Mouse (Mus musculus) embryonic facial prominence, embryonic 10.5 days (tissue): Measurements from ENCODE around the gene Ing4. TPM values are rescaled to one million over a fixed set of nuclear protein-coding genes. Genes with fewer than 3 reads are reported as not detected.

Experiments
- DNase-seq: peaks from one replicate; pipeline ENCODE4 v3.0.0-alpha.2; 2017; ENCODE audit warnings: low spot score
- H3K27ac ChIP-seq: fragments of 300-500 bp; sonication (generic); replicated peaks from 2 replicates; pipeline ENCODE4 v1.5.1; 2016; ENCODE audit warnings: mild to moderate bottlenecking
- H3K27me3 ChIP-seq: fragments of 300-500 bp; sonication (generic); replicated peaks from 2 replicates; pipeline ENCODE4 v1.6.1; 2016; ENCODE audit warnings: low read depth, mild to moderate bottlenecking; ENCODE audit not compliant: poor library complexity, severe bottlenecking
- H3K36me3 ChIP-seq: fragments of 300-500 bp; sonication (generic); replicated peaks from 2 replicates; pipeline ENCODE4 v1.6.1; 2016; ENCODE audit warnings: mild to moderate bottlenecking, moderate library complexity
- H3K4me1 ChIP-seq: fragments of 300-500 bp; sonication (generic); 2 replicates; pipeline ENCODE4 v1.6.1; 2016
- H3K4me3 ChIP-seq: fragments of 300-500 bp; sonication (generic); 2 replicates; pipeline ENCODE4 v1.5.1; 2016; ENCODE audit warnings: mild to moderate bottlenecking, moderate library complexity
- H3K9me3 ChIP-seq: fragments of 300-500 bp; sonication (generic); 2 replicates; pipeline ENCODE4 v1.6.1; 2016; ENCODE audit warnings: mild to moderate bottlenecking
- WGBS: fragments of 180-500 bp; shearing (Covaris S2); methylation state at CpG from one replicate; pipeline ENCODE4 v1.1.7; 2016; 5-methylcytosine and 5-hydroxymethylcytosine counted together
- polyA plus RNA-seq: library from polyadenylated mRNA; unstranded; fragments of >200 nt; fragmentation: Nextera tagmentation; extraction: Ambion mirVana; gene quantifications from 2 replicates; pipeline ENCODE4 v1.2.1, GENCODE M21; 2016

Ing4 gene
- polyA plus RNA-seq, 1 experiment from 2014 or later: 137 TPM

- no peaks in the 10 kb centered on the region for H3K9me3 ChIP-seq
- no peak overlapping the region for H3K4me3 ChIP-seq
- DNase-seq: no peak
- H3K27ac ChIP-seq: no peak overlapping the region
- peaks cover 24% of the 10 kb centered on the region for H3K4me1 ChIP-seq
- peaks cover 24% of the 10 kb centered on the region for H3K27me3 ChIP-seq
- H3K36me3 ChIP-seq: no peaks in the 10 kb centered on the region
- 92% methylated on average over 7 of the region's 7 CpGs for WGBS
Measured at GRCm38 (mm10) chr6:125082801-125083386, 43.3 kb downstream of the Ing4 start.

GRCm38 (mm10) chr6:125084424-125084823 is 44.9 kb downstream of the Ing4 start:
- Histone ChIP-seq H3K9me3 (no peaks in the 10 kb centered on the region), H3K27ac (0 out of 2 replicates have a peak overlapping the region, but pooled peaks have one; percentile 0), H3K27me3 (peaks cover 24% of the 10 kb centered on the region), H3K36me3 (no peaks in the 10 kb centered on the region), H3K4me1 (peaks cover 39% of the 10 kb centered on the region), H3K4me3 (no peak overlapping the region)
- DNase-seq: peak; percentile 71
- WGBS: 5% methylated on average over 4 of the region's 4 CpGs

- Histone ChIP-seq H3K9me3 (no peaks in the 10 kb centered on the region), H3K4me3 (0 out of 2 replicates have a peak overlapping the region, but pooled peaks have one; percentile 46), H3K27me3 (0 out of 2 replicates have a peak, but pooled peaks cover 6% of the 10 kb centered on the region), H3K36me3 (no peaks in the 10 kb centered on the region), H3K4me1 (peaks cover 41% of the 10 kb centered on the region), H3K27ac (peak overlapping the region; percentile 94)
- WGBS: 81% methylated on average over 3 of the region's 3 CpGs
- DNase-seq: no peak
Measured at GRCm38 (mm10) chr6:125087937-125088336, 48.4 kb downstream of the Ing4 start.

- Histone ChIP-seq H3K4me1 (peaks cover 38% of the 10 kb centered on the region), H3K27me3 (no peaks in the 10 kb centered on the region), H3K27ac (peak overlapping the region; percentile 94), H3K9me3 (no peaks in the 10 kb centered on the region), H3K4me3 (peak overlapping the region; percentile 46), H3K36me3 (no peaks in the 10 kb centered on the region)
- 3% methylated on average over 20 of the region's 20 CpGs for WGBS
- peak; percentile 92 for DNase-seq
Measured at GRCm38 (mm10) chr6:125088561-125089321, 49.2 kb downstream of the Ing4 start.

GRCm38 (mm10) chr6:125089521-125090321 is 50.2 kb downstream of the Ing4 start:
- peaks cover 32% of the 10 kb centered on the region for H3K4me1 ChIP-seq
- peak; percentile 85 for DNase-seq
- WGBS: 3% methylated on average over 15 of the region's 15 CpGs
- H3K36me3 ChIP-seq: no peaks in the 10 kb centered on the region
- H3K9me3 ChIP-seq: no peaks in the 10 kb centered on the region
- H3K27ac ChIP-seq: peak overlapping the region; percentile 94
- no peaks in the 10 kb centered on the region for H3K27me3 ChIP-seq
- peak overlapping the region; percentile 46 for H3K4me3 ChIP-seq

GRCm38 (mm10) chr6:125090341-125091085 is 51.0 kb downstream of the Ing4 start:
- Histone ChIP-seq H3K4me1 (peaks cover 37% of the 10 kb centered on the region), H3K27ac (peak overlapping the region; percentile 94), H3K9me3 (no peaks in the 10 kb centered on the region), H3K27me3 (no peaks in the 10 kb centered on the region), H3K36me3 (no peaks in the 10 kb centered on the region), H3K4me3 (peak overlapping the region; percentile 46)
- 57% methylated on average over 10 of the region's 10 CpGs for WGBS
- no peak for DNase-seq

- Histone ChIP-seq H3K36me3 (0 out of 2 replicates have a peak, but pooled peaks cover 4% of the 10 kb centered on the region), H3K27me3 (no peaks in the 10 kb centered on the region), H3K4me1 (peaks cover 51% of the 10 kb centered on the region), H3K27ac (no peak overlapping the region), H3K9me3 (no peaks in the 10 kb centered on the region), H3K4me3 (no peak overlapping the region)
- WGBS: 87% methylated on average over 5 of the region's 5 CpGs
- no peak for DNase-seq
Measured at GRCm38 (mm10) chr6:125092372-125092771, 52.8 kb downstream of the Ing4 start.

GRCm38 (mm10) chr6:125094843-125095242 is 55.3 kb downstream of the Ing4 start:
- peak overlapping the region; percentile 100; the same call in 1 of the 2 replicates for H3K4me3 ChIP-seq
- DNase-seq: no peak
- 70% methylated on average over 3 of the region's 3 CpGs for WGBS
- peak overlapping the region; percentile 96; the same call in 1 of the 2 replicates for H3K27ac ChIP-seq
- no peaks in the 10 kb centered on the region for H3K27me3 ChIP-seq
- no peaks in the 10 kb centered on the region for H3K9me3 ChIP-seq
- H3K36me3 ChIP-seq: peaks cover 27% of the 10 kb centered on the region
- H3K4me1 ChIP-seq: peaks cover 55% of the 10 kb centered on the region

GRCm38 (mm10) chr6:125095391-125096278 is 56.1 kb downstream of the Ing4 start, which contains the start of gene Chd4:
Gene Chd4, plus strand, starts transcription at chr6:125095981.
- peaks cover 55% of the 10 kb centered on the region for H3K4me1 ChIP-seq
- H3K27ac ChIP-seq: peak within 1 kb of the TSS; percentile 96
- 4% methylated on average over 45 of the region's 45 CpGs for WGBS
- no peaks in the 10 kb centered on the region for H3K9me3 ChIP-seq
- peaks cover 35% of the 10 kb centered on the region for H3K36me3 ChIP-seq
- H3K4me3 ChIP-seq: peak within 1 kb of the TSS; percentile 100
- no peaks in the 10 kb centered on the region for H3K27me3 ChIP-seq
- peak; percentile 96 for DNase-seq

- Histone ChIP-seq H3K4me3 (peak overlapping the region; percentile 100), H3K27me3 (no peaks in the 10 kb centered on the region), H3K36me3 (peaks cover 41% of the 10 kb centered on the region), H3K9me3 (no peaks in the 10 kb centered on the region), H3K27ac (peak overlapping the region; percentile 96), H3K4me1 (peaks cover 55% of the 10 kb centered on the region)
- under 1% methylated on average over 27 of the region's 32 CpGs for WGBS
- DNase-seq: no peak
Measured at GRCm38 (mm10) chr6:125096279-125096596, 56.7 kb downstream of the Ing4 start.

- peak overlapping the region; percentile 96 for H3K27ac ChIP-seq
- peak; percentile 79 for DNase-seq
- H3K9me3 ChIP-seq: no peaks in the 10 kb centered on the region
- WGBS: under 1% methylated on average over 44 of the region's 44 CpGs
- H3K4me3 ChIP-seq: peak overlapping the region; percentile 100
- H3K27me3 ChIP-seq: no peaks in the 10 kb centered on the region
- H3K36me3 ChIP-seq: peaks cover 46% of the 10 kb centered on the region
- peaks cover 59% of the 10 kb centered on the region for H3K4me1 ChIP-seq
Measured at GRCm38 (mm10) chr6:125096597-125097345, 57.2 kb downstream of the Ing4 start.
